In genomic region chr4:47404536-47404935, GRCm38 (mm10) we compare ENCODE assay signal across 21 mouse cellular contexts. TPM values are rescaled to one million over a fixed set of nuclear protein-coding genes. Genes with fewer than 3 reads are reported as not detected.
DNase-seq lines count a peak whose midpoint lies in the region; ATAC-seq lines count a peak whose summit lies in the region.
"Had no signal": no experiment of that assay in that cellular context is flagged by ENCODE, and none has a peak within 500 bp of the region (broad histone marks: within the 10 kb centered on the region; RNA-seq: fewer than 3 reads in every experiment).

No protein-coding gene starts in this region.

- H3K4me3 ChIP-seq in lung, embryonic 16.5 days (ENCODE audit: low read length) = no peak overlapping the region
- H3K4me3 ChIP-seq: embryonic facial prominence, embryonic 12.5 days; forebrain, embryonic 12.5 days; heart, embryonic 10.5 days; hindbrain, embryonic 13.5 days had no signal

- H3K36me3 ChIP-seq in lung, embryonic 16.5 days (ENCODE audit: control insufficient read depth, insufficient read depth, low read length) = peaks cover 16% of the 10 kb centered on the region; the same call in 1 of the 2 replicates

- no peaks in the 10 kb centered on the region for H3K4me1 ChIP-seq in lung, embryonic 16.5 days (replicated peaks; ENCODE audit: control insufficient read depth, insufficient read depth, low read length)
- H3K4me1 ChIP-seq: embryonic facial prominence, embryonic 12.5 days; forebrain, embryonic 12.5 days; heart, embryonic 10.5 days; hindbrain, embryonic 13.5 days had no signal

- no peak overlapping the region for H3K4me2 ChIP-seq in lung, embryonic 16.5 days (ENCODE audit: low read depth, low read length)
- H3K4me2 ChIP-seq: embryonic facial prominence, embryonic 12.5 days; forebrain, embryonic 12.5 days; hindbrain, embryonic 13.5 days had no signal

- no peaks in the 10 kb centered on the region for H3K9me3 ChIP-seq in lung, embryonic 16.5 days (ENCODE audit: control insufficient read depth, low read length)
- H3K9me3 ChIP-seq: embryonic facial prominence, embryonic 12.5 days; forebrain, embryonic 12.5 days; heart, embryonic 10.5 days; hindbrain, embryonic 13.5 days had no signal

- 77% methylated on average over 2 of the region's 2 CpGs for WGBS in lung, embryonic 16.5 days

- H3K27me3 ChIP-seq in lung, embryonic 16.5 days (ENCODE audit: control insufficient read depth, insufficient read depth, low read depth, low read length) = no peaks in the 10 kb centered on the region
- H3K27me3 ChIP-seq: embryonic facial prominence, embryonic 12.5 days; forebrain, embryonic 12.5 days; hindbrain, embryonic 13.5 days had no signal

- no peak for ATAC-seq in lung, embryonic 16.5 days (ENCODE audit: low read depth)
- ATAC-seq: forebrain, embryonic 16.5 days; hindbrain, postnatal 0 days had no signal

- 0 out of 2 replicates have a peak overlapping the region, but pooled peaks have one; percentile 24 for H3K9ac ChIP-seq in lung, embryonic 16.5 days (ENCODE audit: low read length)
- H3K9ac ChIP-seq: embryonic facial prominence, embryonic 12.5 days; forebrain, embryonic 12.5 days; hindbrain, embryonic 13.5 days had no signal

- peak; percentile 39 for DNase-seq in layer of hippocampus, adult 11-12 months (ENCODE audit: low spot score)
- no peak for DNase-seq in layer of hippocampus, postnatal 10 days (ENCODE audit: low spot score in 2 of 2)
- DNase-seq in lung, postnatal 36 days = no peak
- peak; percentile 54 for DNase-seq in layer of hippocampus, adult 9-11 months
- DNase-seq in telencephalon, adult 2 months (ENCODE audit: low read depth, low spot score) = peak; percentile 22
- DNase-seq in heart, postnatal 4 days = no peak
- DNase-seq: adrenal gland, adult 8-10 months; adrenal gland, postnatal 36 days; cerebellum, adult 11 months; cerebellum, adult 8-10 months; cerebellum, postnatal 14 days; embryo, embryonic 11 days; gastrocnemius, postnatal 14 days; heart, postnatal 10 days had no signal

- H3K27ac ChIP-seq in lung, embryonic 16.5 days (ENCODE audit: low read length) = no peak overlapping the region
- H3K27ac ChIP-seq: embryonic facial prominence, embryonic 12.5 days; forebrain, embryonic 12.5 days; heart, embryonic 10.5 days; hindbrain, embryonic 13.5 days; hindbrain, postnatal 0 days had no signal

RNA-seq across cellular contexts. Expression of gene Tgfbr1, which starts 51.5 kb away (rescaled TPM):
- 10 to 100 TPM; 24.3 to 26.8 TPM for total RNA-seq in layer of hippocampus, postnatal 10 days (2021)
- 25.9 and 27.7 TPM in 2 replicates for polyA plus RNA-seq in lung, embryonic 16.5 days (2015; fragmentation: Nextera tagmentation; extraction: Ambion mirVana)
- 10 to 100 TPM; 24.4 to 25.5 TPM for total RNA-seq in heart, postnatal 4 days (2021)

Comparison
In these comparisons a context has a peak if more than half of its experiments do, and no peak if none do; other contexts are left out.
1. DNase-seq: peak in layer of hippocampus, adult 11-12 months (single experiment), layer of hippocampus, adult 9-11 months (single experiment) and telencephalon, adult 2 months (single experiment); none in layer of hippocampus, postnatal 10 days (0 of 2), lung, postnatal 36 days (single experiment) and heart, postnatal 4 days (single experiment).